ENCODE assay signal across 24 mouse cellular contexts in the genomic region with DNA sequence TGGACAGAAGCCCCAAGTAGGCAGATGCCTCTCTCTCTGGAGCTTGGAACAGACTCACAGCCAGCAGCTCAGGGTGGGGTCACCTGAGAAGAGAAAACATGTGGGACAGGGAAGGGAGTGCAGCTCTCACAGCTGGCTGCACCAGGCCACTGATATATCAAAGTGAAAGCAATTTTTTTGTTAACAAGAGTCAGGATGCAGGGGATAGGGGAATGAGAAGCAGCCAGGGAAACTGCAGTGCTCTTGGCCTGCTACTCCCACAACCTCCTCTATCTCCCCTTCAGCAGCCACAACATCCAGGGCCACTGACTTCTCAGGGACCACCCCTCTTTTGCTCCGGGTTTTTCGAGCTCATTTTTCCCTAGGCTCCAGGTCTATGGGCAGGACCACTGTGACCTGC.
"Had no signal": no experiment of that assay in that cellular context is flagged by ENCODE, and none has a peak within 500 bp of the region (broad histone marks: within the 10 kb centered on the region; RNA-seq: fewer than 3 reads in every experiment).

No protein-coding gene starts in this region.

- H3K4me3 ChIP-seq: forebrain, embryonic 15.5 days; heart, embryonic 10.5 days; heart, embryonic 13.5 days; heart, embryonic 15.5 days; hindbrain, embryonic 13.5 days; hindbrain, embryonic 15.5 days; limb, embryonic 13.5 days; limb, embryonic 15.5 days; liver, embryonic 12.5 days had no signal

- H3K4me1 ChIP-seq: forebrain, embryonic 15.5 days; heart, embryonic 10.5 days; hindbrain, embryonic 13.5 days; hindbrain, embryonic 15.5 days; limb, embryonic 13.5 days; liver, embryonic 12.5 days had no signal

- H3K27ac ChIP-seq: forebrain, embryonic 15.5 days; heart, embryonic 10.5 days; heart, embryonic 13.5 days; heart, embryonic 15.5 days; hindbrain, embryonic 13.5 days; hindbrain, embryonic 15.5 days; hindbrain, postnatal 0 days; limb, embryonic 13.5 days; limb, embryonic 15.5 days; liver, embryonic 12.5 days; liver, embryonic 14.5 days had no signal

- H3K36me3 ChIP-seq: forebrain, embryonic 15.5 days; heart, embryonic 10.5 days; heart, embryonic 13.5 days; heart, embryonic 15.5 days; hindbrain, embryonic 13.5 days; hindbrain, embryonic 15.5 days; limb, embryonic 15.5 days; liver, embryonic 12.5 days had no signal

- H3K4me2 ChIP-seq: forebrain, embryonic 15.5 days; heart, embryonic 13.5 days; heart, embryonic 15.5 days; hindbrain, embryonic 13.5 days; hindbrain, embryonic 15.5 days; limb, embryonic 13.5 days; limb, embryonic 15.5 days; liver, embryonic 12.5 days had no signal

- H3K9ac ChIP-seq: forebrain, embryonic 15.5 days; forebrain, postnatal 0 days; heart, embryonic 13.5 days; heart, embryonic 15.5 days; hindbrain, embryonic 13.5 days; hindbrain, embryonic 15.5 days; limb, embryonic 13.5 days; limb, embryonic 15.5 days; liver, embryonic 12.5 days; liver, embryonic 14.5 days had no signal

- H3K9me3 ChIP-seq: forebrain, embryonic 15.5 days; heart, embryonic 15.5 days; hindbrain, embryonic 15.5 days; limb, embryonic 15.5 days had no signal

- H3K27me3 ChIP-seq: forebrain, embryonic 15.5 days; heart, embryonic 13.5 days; heart, embryonic 15.5 days; hindbrain, embryonic 13.5 days; hindbrain, embryonic 15.5 days; limb, embryonic 13.5 days; limb, embryonic 15.5 days; liver, embryonic 12.5 days had no signal

- DNase-seq: forebrain, postnatal 0 days; gastrocnemius, postnatal 14 days; gastrocnemius, postnatal 36 days; heart, adult 18-20 months; heart, postnatal 14 days; heart, postnatal 36 days; kidney, adult 18-20 months; kidney, adult 9 months; kidney, postnatal 36 days; layer of hippocampus, adult 9-11 months; layer of hippocampus, postnatal 36 days; left cerebral cortex, postnatal 4 days had no signal

- ATAC-seq: forebrain, embryonic 15.5 days; forebrain, postnatal 0 days; hindbrain, postnatal 0 days; intestine, embryonic 16.5 days; liver, embryonic 12.5 days had no signal
